Mouse (Mus musculus): Measurements from ENCODE around the gene Nmur1.

Nmur1 gene

GRCm38 (mm10) chr1:86440887-86441723, 15.1 kb upstream of the Nmur1 start:
- DNase-seq (ENCODE audit: low read depth, low spot score), result peak; percentile 87

GRCm38 (mm10) chr1:86440171-86440886, 14.3 kb upstream of the Nmur1 start:
- peak; percentile 93 for DNase-seq (ENCODE audit: low read depth, low spot score)

GRCm38 (mm10) chr1:86439487-86440170, 13.6 kb upstream of the Nmur1 start:
- peak; percentile 26 for DNase-seq (ENCODE audit: low read depth, low spot score)

GRCm38 (mm10) chr1:86438501-86438900, 12.5 kb upstream of the Nmur1 start:
- no peak for DNase-seq (ENCODE audit: low read depth, low spot score)

- DNase-seq (ENCODE audit: low read depth, low spot score), result no peak
Observed at GRCm38 (mm10) chr1:86438014-86438319, 11.9 kb upstream of the Nmur1 start.

- peak; percentile 46 for DNase-seq (ENCODE audit: low read depth, low spot score)
Observed at GRCm38 (mm10) chr1:86437219-86438013, 11.4 kb upstream of the Nmur1 start.

GRCm38 (mm10) chr1:86435302-86435821, 9.3 kb upstream of the Nmur1 start:
- peak; percentile 26 for DNase-seq (ENCODE audit: low read depth, low spot score)

GRCm38 (mm10) chr1:86434439-86435201, 8.6 kb upstream of the Nmur1 start:
- DNase-seq (ENCODE audit: low read depth, low spot score), result peak; percentile 98

GRCm38 (mm10) chr1:86434001-86434400, 8.0 kb upstream of the Nmur1 start:
- DNase-seq (ENCODE audit: low read depth, low spot score), result no peak

GRCm38 (mm10) chr1:86433359-86433758, 7.3 kb upstream of the Nmur1 start:
- no peak for DNase-seq (ENCODE audit: low read depth, low spot score)

GRCm38 (mm10) chr1:86432778-86433177, 6.8 kb upstream of the Nmur1 start:
- no peak for DNase-seq (ENCODE audit: low read depth, low spot score)

GRCm38 (mm10) chr1:86430056-86430455, 4.0 kb upstream of the Nmur1 start:
- peak; percentile 89 for DNase-seq (ENCODE audit: low read depth, low spot score)

GRCm38 (mm10) chr1:86424835-86425547, 1.0 kb downstream of the Nmur1 start:
- no peak for DNase-seq (ENCODE audit: low read depth, low spot score)

GRCm38 (mm10) chr1:86424336-86424735, 1.7 kb downstream of the Nmur1 start:
- no peak for DNase-seq (ENCODE audit: low read depth, low spot score)

GRCm38 (mm10) chr1:86423879-86424278, 2.1 kb downstream of the Nmur1 start:
- DNase-seq (ENCODE audit: low read depth, low spot score), result no peak

- no peak for DNase-seq (ENCODE audit: low read depth, low spot score)
Observed at GRCm38 (mm10) chr1:86421007-86421406, 5.0 kb downstream of the Nmur1 start.

- peak; percentile 71 for DNase-seq (ENCODE audit: low read depth, low spot score)
Observed at GRCm38 (mm10) chr1:86416321-86416720, 9.7 kb downstream of the Nmur1 start.

GRCm38 (mm10) chr1:86415612-86416184, 10.3 kb downstream of the Nmur1 start:
- peak; percentile 84 for DNase-seq (ENCODE audit: low read depth, low spot score)

GRCm38 (mm10) chr1:86415144-86415543, 10.9 kb downstream of the Nmur1 start:
- DNase-seq (ENCODE audit: low read depth, low spot score), result peak; percentile 54

GRCm38 (mm10) chr1:86414715-86415114, 11.3 kb downstream of the Nmur1 start:
- DNase-seq (ENCODE audit: low read depth, low spot score), result no peak
